Mouse (Mus musculus) forebrain, postnatal 0 days (tissue): ENCODE results near the gene Pold4. TPM values are rescaled to one million over a fixed set of nuclear protein-coding genes. Genes with fewer than 3 reads are reported as not detected.

Experiments used
- ATAC-seq: fragments of 200-750 bp; cut with Nextera tagmentation; 2 replicates; pipeline ENCODE4 v1.8.0; 2017; ENCODE audit warnings: mild to moderate bottlenecking, moderate library complexity
- DNase-seq: peaks from one replicate; pipeline ENCODE4 v3.0.0-alpha.2; 2015
- H3K27ac ChIP-seq: fragments of 300-500 bp; sonication (generic); 2 replicates; pipeline ENCODE4 v1.5.1; 2014; ENCODE audit warnings: low read depth, mild to moderate bottlenecking, antibody characterized with exemption, low read length, moderate library complexity, mixed read lengths
- H3K27me3 ChIP-seq: fragments of 300-500 bp; sonication (generic); 2 replicates; pipeline ENCODE4 v1.6.1; 2014; ENCODE audit warnings: mild to moderate bottlenecking, low read length, mixed read lengths; ENCODE audit not compliant: insufficient read depth
- H3K36me3 ChIP-seq: fragments of 300-500 bp; sonication (generic); 2 replicates; pipeline ENCODE4 v1.6.1; 2014; ENCODE audit warnings: mild to moderate bottlenecking, moderate library complexity; ENCODE audit not compliant: insufficient read depth
- H3K4me1 ChIP-seq: fragments of 300-500 bp; sonication (generic); 2 replicates; pipeline ENCODE4 v1.6.1; 2014; ENCODE audit warnings: antibody characterized with exemption; ENCODE audit not compliant: insufficient read depth
- H3K4me2 ChIP-seq: fragments of 300-500 bp; sonication (generic); 2 replicates; pipeline ENCODE4 v1.6.1; 2014; ENCODE audit warnings: low read depth, mild to moderate bottlenecking, moderate library complexity
- H3K4me3 ChIP-seq: fragments of 300-500 bp; sonication (generic); 2 replicates; pipeline ENCODE4 v1.5.1; 2014; ENCODE audit warnings: low read depth, low read length, mixed read lengths
- H3K9ac ChIP-seq: fragments of 300-500 bp; sonication (generic); 2 replicates; pipeline ENCODE4 v1.6.1; 2014; ENCODE audit warnings: mild to moderate bottlenecking
- H3K9me3 ChIP-seq: fragments of 300-500 bp; sonication (generic); 2 replicates; pipeline ENCODE4 v1.6.1; 2016; ENCODE audit warnings: low read length
- CTCF ChIP-seq: sonication (generic); IDR thresholded peaks from 2 replicates; pipeline ENCODE4 v1.5.1; 2016; ENCODE audit warnings: antibody characterized with exemption, control low read depth, low read depth
- WGBS: fragments of 180-500 bp; shearing (Covaris S2); extraction: QIAGEN DNeasy Blood & Tissue Kit; methylation state at CpG from one replicate; pipeline ENCODE4 v1.1.7; 2014; 5-methylcytosine and 5-hydroxymethylcytosine counted together
- polyA plus RNA-seq: library from polyadenylated mRNA; unstranded; fragments of >200 nt; fragmentation: Nextera tagmentation; extraction: Ambion mirVana; gene quantifications from 2 replicates; pipeline ENCODE4 v1.2.1, GENCODE M21; 2015
- total RNA-seq: library from RNA; depleted of rRNA; stranded (reverse); fragments of >200 nt; gene quantifications from 2 replicates; pipeline ENCODE4 v1.2.3, GENCODE M21; 2014

Pold4 gene
- total and polyA plus RNA-seq, 2 experiments from 2014 or later: 21.2 to 21.8 TPM

GRCm38 (mm10) chr19:4229451-4230076, 2.1 kb upstream of the Pold4 start:
- no peaks in the 10 kb centered on the region for H3K36me3 ChIP-seq
- H3K4me2 ChIP-seq: no peak overlapping the region
- H3K27me3 ChIP-seq: no peaks in the 10 kb centered on the region
- no peak overlapping the region for H3K4me3 ChIP-seq
- H3K9ac ChIP-seq: no peak overlapping the region
- H3K9me3 ChIP-seq: no peaks in the 10 kb centered on the region
- 40% methylated on average over 9 of the region's 9 CpGs for WGBS
- H3K4me1 ChIP-seq: peaks cover 9% of the 10 kb centered on the region; the same call in 1 of the 2 replicates
- ATAC-seq (no peak), DNase-seq (no peak)
- TF ChIP-seq CTCF: no peak
- H3K27ac ChIP-seq: no peak overlapping the region

GRCm38 (mm10) chr19:4230415-4230814, 1.3 kb upstream of the Pold4 start:
- H3K4me1 ChIP-seq: peaks cover 9% of the 10 kb centered on the region; the same call in 1 of the 2 replicates
- H3K4me2 ChIP-seq: no peak overlapping the region
- no peak for DNase-seq
- no peaks in the 10 kb centered on the region for H3K36me3 ChIP-seq
- 71% methylated on average over 8 of the region's 8 CpGs for whole genome bisulfite sequencing
- H3K27ac ChIP-seq: no peak overlapping the region
- no peak overlapping the region for H3K4me3 ChIP-seq
- no peak for ATAC-seq
- TF ChIP-seq CTCF: no peak
- no peak overlapping the region for H3K9ac ChIP-seq
- H3K27me3 ChIP-seq: no peaks in the 10 kb centered on the region
- H3K9me3 ChIP-seq: no peaks in the 10 kb centered on the region

- WGBS: 6% methylated on average over 2 of the region's 2 CpGs
- Histone ChIP-seq H3K9ac (peak overlapping the region; percentile 68), H3K4me2 (peak overlapping the region; percentile 83), H3K36me3 (no peaks in the 10 kb centered on the region), H3K27ac (peak overlapping the region; percentile 68), H3K27me3 (no peaks in the 10 kb centered on the region), H3K4me1 (peaks cover 9% of the 10 kb centered on the region; the same call in 1 of the 2 replicates), H3K9me3 (no peaks in the 10 kb centered on the region), H3K4me3 (peak overlapping the region; percentile 62)
- TF ChIP-seq CTCF: no peak
- DNase-seq (no peak), ATAC-seq (peak; percentile 44)
These were observed 480 bp downstream of the Pold4 start for GRCm38 (mm10) chr19:4232186-4232572.

- Histone ChIP-seq H3K27ac (no peak overlapping the region), H3K4me1 (peaks cover 9% of the 10 kb centered on the region; the same call in 1 of the 2 replicates), H3K9ac (peak overlapping the region; percentile 68; the same call in 1 of the 2 replicates), H3K36me3 (no peaks in the 10 kb centered on the region), H3K9me3 (no peaks in the 10 kb centered on the region), H3K4me3 (peak overlapping the region; percentile 62), H3K27me3 (no peaks in the 10 kb centered on the region), H3K4me2 (peak overlapping the region; percentile 83)
- no peak for TF ChIP-seq CTCF
- ATAC-seq: no peak
- no peak for DNase-seq
- WGBS: 84% methylated on average over 7 of the region's 7 CpGs
These were observed 952 bp downstream of the Pold4 start for GRCm38 (mm10) chr19:4232651-4233050.

- WGBS: 86% methylated on average over 4 of the region's 4 CpGs
- Histone ChIP-seq H3K36me3 (no peaks in the 10 kb centered on the region), H3K9ac (no peak overlapping the region), H3K4me3 (no peak overlapping the region), H3K4me1 (peaks cover 9% of the 10 kb centered on the region; the same call in 1 of the 2 replicates), H3K27me3 (no peaks in the 10 kb centered on the region), H3K4me2 (no peak overlapping the region), H3K27ac (no peak overlapping the region), H3K9me3 (no peaks in the 10 kb centered on the region)
- DNase-seq: no peak
- no peak for TF ChIP-seq CTCF
- ATAC-seq: no peak
These were observed 2.8 kb downstream of the Pold4 start for GRCm38 (mm10) chr19:4234548-4234947.

- 75% methylated on average over 8 of the region's 8 CpGs for WGBS
These were observed 8.6 kb downstream of the Pold4 start for GRCm38 (mm10) chr19:4240247-4240668.

GRCm38 (mm10) chr19:4242416-4242815, 10.7 kb downstream of the Pold4 start:
- ATAC-seq (no peak), DNase-seq (no peak)
- no peak overlapping the region for H3K9ac ChIP-seq
- no peak overlapping the region for H3K4me2 ChIP-seq
- no peaks in the 10 kb centered on the region for H3K4me1 ChIP-seq
- 0 out of 2 replicates have a peak, but pooled peaks have one; percentile 8 for TF ChIP-seq CTCF
- no peaks in the 10 kb centered on the region for H3K36me3 ChIP-seq
- no peaks in the 10 kb centered on the region for H3K9me3 ChIP-seq
- H3K27me3 ChIP-seq: no peaks in the 10 kb centered on the region
- no peak overlapping the region for H3K4me3 ChIP-seq
- WGBS: 62% methylated on average over 3 of the region's 3 CpGs
- no peak overlapping the region for H3K27ac ChIP-seq

More at GRCm38 (mm10) chr19:4240247-4240668, 8.6 kb downstream of the Pold4 start:
- H3K9ac ChIP-seq: no peak overlapping the region
- no peak overlapping the region for H3K27ac ChIP-seq
- no peaks in the 10 kb centered on the region for H3K4me1 ChIP-seq
- H3K9me3 ChIP-seq: no peaks in the 10 kb centered on the region
- no peaks in the 10 kb centered on the region for H3K27me3 ChIP-seq
- no peak for DNase-seq
- no peak for TF ChIP-seq CTCF
- no peaks in the 10 kb centered on the region for H3K36me3 ChIP-seq
- ATAC-seq: no peak
- no peak overlapping the region for H3K4me2 ChIP-seq
- no peak overlapping the region for H3K4me3 ChIP-seq
